Mouse (Mus musculus) ES-Bruce4 (cell line): ENCODE results near the gene Nxnl1. TPM values are rescaled to one million over a fixed set of nuclear protein-coding genes. Genes with fewer than 3 reads are reported as not detected.
"Not testable (repeated sequence)": the region's sequence is repeated elsewhere in the genome, so short reads cannot be mapped to it uniquely, and the experiment has no call there.

Source experiments
- H3K27ac ChIP-seq: 2 replicates; pipeline ENCODE4 v1.5.1; 2012; ENCODE audit warnings: low read length, inconsistent platforms; ENCODE audit not compliant: insufficient read depth
- H3K27me3 ChIP-seq: 2 replicates; pipeline ENCODE4 v1.6.1; 2012; ENCODE audit warnings: mild to moderate bottlenecking, low read length, inconsistent platforms; ENCODE audit not compliant: control insufficient read depth, poor library complexity, insufficient read depth, severe bottlenecking
- H3K36me3 ChIP-seq: 2 replicates; pipeline ENCODE4 v1.6.1; 2012; ENCODE audit warnings: inconsistent platforms, mild to moderate bottlenecking, low read length, moderate library complexity; ENCODE audit not compliant: control insufficient read depth, poor library complexity, insufficient read depth, severe bottlenecking
- H3K4me1 ChIP-seq: one replicate; pipeline ENCODE4 v1.8.1; 2011; ENCODE audit warnings: low read length; ENCODE audit not compliant: control insufficient read depth, insufficient read depth
- H3K4me3 ChIP-seq: 2 replicates; pipeline ENCODE4 v1.5.1; 2011; ENCODE audit warnings: low read depth, mild to moderate bottlenecking, low read length
- H3K9ac ChIP-seq: 2 replicates; pipeline ENCODE4 v1.6.1; 2012; ENCODE audit warnings: low read depth, mild to moderate bottlenecking, inconsistent platforms; ENCODE audit not compliant: poor library complexity, severe bottlenecking
- H3K9me3 ChIP-seq: replicated peaks from 2 replicates; pipeline ENCODE4 v1.6.1; 2012; ENCODE audit warnings: mild to moderate bottlenecking, low read length, inconsistent platforms; ENCODE audit not compliant: control insufficient read depth, poor library complexity, insufficient read depth, severe bottlenecking
- CTCF ChIP-seq: IDR thresholded peaks from one replicate; pipeline ENCODE4 v1.8.1; 2011; ENCODE audit warnings: low read depth, low read length
- EP300 ChIP-seq: IDR thresholded peaks from 2 replicates; pipeline ENCODE4 v1.6.1; 2011; ENCODE audit warnings: low read depth, low read length; ENCODE audit not compliant: insufficient read depth
- POLR2A ChIP-seq: IDR thresholded peaks from one replicate; pipeline ENCODE4 v1.8.1; 2011; ENCODE audit warnings: low read length; ENCODE audit not compliant: insufficient read depth
- polyA plus RNA-seq: library from polyadenylated mRNA; stranded (reverse); fragments of >200 nt; gene quantifications from 2 replicates; pipeline ENCODE4 v1.2.4, GENCODE M21; 2011; ENCODE audit warnings: low read depth; ENCODE audit not compliant: missing spikeins, insufficient read depth, insufficient read length

Gene Nxnl1
- polyA plus RNA-seq, 1 experiment, result not detected

DNA sequence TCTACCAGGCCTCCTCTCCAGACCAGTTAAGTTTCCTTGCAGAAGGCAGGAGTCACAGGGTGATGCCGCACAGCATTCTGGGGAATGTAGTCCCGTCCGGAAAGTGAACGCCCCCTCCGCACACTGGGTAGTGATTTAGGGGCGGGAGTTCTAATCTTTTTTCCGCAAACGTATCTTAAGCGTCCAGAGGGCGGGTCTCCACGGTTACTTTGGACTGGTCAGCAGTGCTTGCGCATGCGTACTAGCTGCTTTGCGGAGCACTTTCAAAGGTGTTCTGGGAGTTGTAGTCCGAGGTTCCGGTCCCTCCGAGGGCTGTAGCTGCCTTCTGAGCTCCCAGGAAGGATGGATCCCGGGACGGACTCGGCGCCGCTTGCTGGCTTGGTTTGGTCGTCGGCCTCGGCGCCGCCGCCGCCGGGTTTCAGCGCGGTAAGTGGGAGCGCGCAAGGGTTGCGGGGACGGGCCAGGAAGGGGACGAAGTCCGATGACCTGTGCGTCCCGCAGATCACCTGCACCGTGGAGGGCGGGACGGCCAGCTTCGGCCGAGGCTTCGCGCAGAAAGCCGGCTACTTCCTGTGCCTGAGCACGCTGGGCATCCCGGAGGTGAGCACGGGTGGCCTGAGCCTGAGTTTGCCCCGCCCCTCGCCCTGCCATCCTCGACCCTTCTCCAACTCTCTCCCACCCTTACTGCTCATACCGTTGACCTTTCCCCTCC is 23.6 kb downstream of the Nxnl1 start, which contains the start of gene Mvb12a:
Gene Mvb12a (plus strand): TSS at position 291 of the 712 bp plus-strand sequence.
- Histone ChIP-seq H3K27me3 (no peaks in the 10 kb centered on the region), H3K36me3 (peaks cover 14% of the 10 kb centered on the region), H3K9me3 (no peaks in the 10 kb centered on the region), H3K4me3 (peak within 1 kb of the TSS; percentile 94), H3K27ac (no peak within 1 kb of the TSS), H3K4me1 (no peaks in the 10 kb centered on the region), H3K9ac (peak within 1 kb of the TSS; percentile 69)
- TF ChIP-seq EP300 (no peak), POLR2A (no peak), CTCF (no peak)

GRCm38 (mm10) chr8:71537028-71537867 is 29.2 kb downstream of the Nxnl1 start, which contains the start of gene Bst2:
Gene Bst2 (minus strand): TSS chr8:71537456.
- TF ChIP-seq EP300 (0 out of 2 replicates have a peak, but pooled peaks have one; percentile 21), POLR2A (peak; percentile 70), CTCF (peak; percentile 13)
- H3K9me3 ChIP-seq, result no peaks in the 10 kb centered on the region
- H3K4me3 ChIP-seq, result peak within 1 kb of the TSS; percentile 90
- peak within 1 kb of the TSS; percentile 39 for H3K27ac ChIP-seq
- peaks cover 6% of the 10 kb centered on the region; the same call in 1 of the 2 replicates for H3K36me3 ChIP-seq
- H3K4me1 ChIP-seq, result peaks cover 2% of the 10 kb centered on the region
- H3K27me3 ChIP-seq, result no peaks in the 10 kb centered on the region
- peak within 1 kb of the TSS; percentile 54 for H3K9ac ChIP-seq

- Histone ChIP-seq H3K27ac (no peak overlapping the region), H3K9me3 (no peaks in the 10 kb centered on the region), H3K4me3 (peak overlapping the region; percentile 90), H3K4me1 (peaks cover 2% of the 10 kb centered on the region), H3K27me3 (no peaks in the 10 kb centered on the region), H3K9ac (peak overlapping the region; percentile 54; the same call in 1 of the 2 replicates), H3K36me3 (peaks cover 6% of the 10 kb centered on the region; the same call in 1 of the 2 replicates)
- TF ChIP-seq EP300 (no peak), CTCF (no peak), POLR2A (no peak)
Observed at GRCm38 (mm10) chr8:71535663-71536062, 30.7 kb downstream of the Nxnl1 start.

DNA sequence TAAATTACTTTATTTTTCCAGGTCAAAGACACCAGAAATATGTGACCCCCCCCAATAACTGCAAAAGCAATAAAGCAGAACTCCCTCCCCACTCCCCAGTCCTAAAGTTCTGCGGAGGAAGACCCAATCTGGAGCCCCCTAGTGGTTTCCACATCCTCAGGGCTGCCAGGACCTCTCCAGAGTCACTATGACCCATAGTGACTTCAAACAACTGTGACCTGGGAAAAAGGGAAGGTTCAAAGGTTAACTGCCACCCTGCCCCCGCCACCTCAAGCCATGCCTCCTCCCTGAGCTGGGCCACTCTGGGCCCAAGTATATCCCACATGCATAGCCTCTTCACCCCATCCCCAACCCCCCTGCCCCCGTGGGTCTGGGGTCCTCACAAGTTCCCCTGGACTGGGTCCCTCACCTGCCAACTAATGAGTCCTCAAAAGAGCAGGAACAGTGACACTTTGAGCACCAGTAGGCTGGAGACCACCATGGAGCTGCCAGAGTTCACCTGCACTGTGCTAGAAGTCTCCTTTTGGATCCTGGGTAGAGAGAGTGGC is 32.1 kb downstream of the Nxnl1 start:
- Histone ChIP-seq H3K27me3 (no peaks in the 10 kb centered on the region), H3K36me3 (peaks cover 6% of the 10 kb centered on the region; the same call in 1 of the 2 replicates), H3K4me3 (no peak overlapping the region), H3K9ac (no peak overlapping the region), H3K27ac (no peak overlapping the region), H3K9me3 (no peaks in the 10 kb centered on the region), H3K4me1 (peaks cover 2% of the 10 kb centered on the region)
- peak; percentile 24 for TF ChIP-seq CTCF
- no peak for TF ChIP-seq POLR2A
- TF ChIP-seq EP300, result no peak

GRCm38 (mm10) chr8:71530735-71531467 is 35.5 kb downstream of the Nxnl1 start:
- H3K4me1 ChIP-seq, H3K36me3 ChIP-seq, H3K27me3 ChIP-seq, H3K9me3 ChIP-seq: not testable (repeated sequence)
- H3K27ac ChIP-seq, result peak overlapping the region; percentile 86
- H3K9ac ChIP-seq, result peak overlapping the region; percentile 62
- H3K4me3 ChIP-seq, result 0 out of 2 replicates have a peak overlapping the region, but pooled peaks have one; percentile 17
- 0 out of 2 replicates have a peak, but pooled peaks have one; percentile 22 for TF ChIP-seq EP300
- peak; percentile 43 for TF ChIP-seq CTCF
